Mouse (Mus musculus): Measurements from ENCODE around the gene Lyrm4. TPM values are rescaled to one million over a fixed set of nuclear protein-coding genes. Genes with fewer than 3 reads are reported as not detected.
"Not testable (repeated sequence)": the region's sequence is repeated elsewhere in the genome, so short reads cannot be mapped to it uniquely, and the experiment has no call there.

The Lyrm4 gene
- polyA plus RNA-seq, 1 experiment from 2014 or later, result 43.4 TPM

GRCm38 (mm10) chr13:36018017-36018416 lies 99.3 kb downstream of the Lyrm4 start:
- no peak for DNase-seq (ENCODE audit: low spot score)
- H3K9me3 ChIP-seq (ENCODE audit: control insufficient read depth, low read length), result no peaks in the 10 kb centered on the region
- no peaks in the 10 kb centered on the region for H3K36me3 ChIP-seq (replicated peaks; ENCODE audit: control insufficient read depth, insufficient read depth)
- 90% methylated on average over 2 of the region's 2 CpGs for WGBS
- no peak overlapping the region for H3K4me2 ChIP-seq (replicated peaks)
- H3K9ac ChIP-seq, result no peak overlapping the region
- H3K4me1 ChIP-seq (replicated peaks; ENCODE audit: control insufficient read depth, insufficient read depth, low read length), result peaks cover 18% of the 10 kb centered on the region
- no peak for ATAC-seq (ENCODE audit: low FRiP score)
- no peak overlapping the region for H3K4me3 ChIP-seq (replicated peaks; ENCODE audit: low read length)
- no peak overlapping the region for H3K27ac ChIP-seq
- no peaks in the 10 kb centered on the region for H3K27me3 ChIP-seq (ENCODE audit: control insufficient read depth, insufficient read depth, low read length)

- ATAC-seq (ENCODE audit: low FRiP score) (no peak), DNase-seq (ENCODE audit: low spot score) (no peak)
- 71% methylated on average over 3 of the region's 3 CpGs for WGBS
- Histone ChIP-seq H3K4me2 (replicated peaks) (no peak overlapping the region), H3K27ac (no peak overlapping the region), H3K9me3 (ENCODE audit: control insufficient read depth, low read length) (no peaks in the 10 kb centered on the region), H3K36me3 (replicated peaks; ENCODE audit: control insufficient read depth, insufficient read depth) (no peaks in the 10 kb centered on the region), H3K4me3 (replicated peaks; ENCODE audit: low read length) (no peak overlapping the region), H3K27me3 (ENCODE audit: control insufficient read depth, insufficient read depth, low read length) (no peaks in the 10 kb centered on the region), H3K4me1 (replicated peaks; ENCODE audit: control insufficient read depth, insufficient read depth, low read length) (peaks cover 13% of the 10 kb centered on the region), H3K9ac (no peak overlapping the region)
These were observed 101.7 kb downstream of the Lyrm4 start for GRCm38 (mm10) chr13:36015636-36016035.

- Histone ChIP-seq H3K27ac (no peak overlapping the region), H3K36me3 (replicated peaks; ENCODE audit: control insufficient read depth, insufficient read depth) (no peaks in the 10 kb centered on the region), H3K27me3 (ENCODE audit: control insufficient read depth, insufficient read depth, low read length) (no peaks in the 10 kb centered on the region), H3K4me3 (replicated peaks; ENCODE audit: low read length) (no peak overlapping the region), H3K4me1 (replicated peaks; ENCODE audit: control insufficient read depth, insufficient read depth, low read length) (no peaks in the 10 kb centered on the region), H3K9me3 (ENCODE audit: control insufficient read depth, low read length) (no peaks in the 10 kb centered on the region), H3K9ac (no peak overlapping the region), H3K4me2 (replicated peaks) (no peak overlapping the region)
- no peak for DNase-seq (ENCODE audit: low spot score)
- WGBS, result 93% methylated on average over 2 of the region's 2 CpGs
- ATAC-seq (ENCODE audit: low FRiP score), result no peak
These were observed 107.3 kb downstream of the Lyrm4 start for GRCm38 (mm10) chr13:36009981-36010380.

GRCm38 (mm10) chr13:36000798-36001197 lies 116.5 kb downstream of the Lyrm4 start:
- no peaks in the 10 kb centered on the region for H3K36me3 ChIP-seq (replicated peaks; ENCODE audit: control insufficient read depth, insufficient read depth)
- H3K4me2 ChIP-seq (replicated peaks), result no peak overlapping the region
- no peak overlapping the region for H3K4me3 ChIP-seq (replicated peaks; ENCODE audit: low read length)
- no peaks in the 10 kb centered on the region for H3K9me3 ChIP-seq (ENCODE audit: control insufficient read depth, low read length)
- DNase-seq (ENCODE audit: low spot score), result no peak
- H3K27ac ChIP-seq, result no peak overlapping the region
- no peaks in the 10 kb centered on the region for H3K4me1 ChIP-seq (replicated peaks; ENCODE audit: control insufficient read depth, insufficient read depth, low read length)
- 91% methylated on average over 1 of the region's 1 CpGs for WGBS
- no peaks in the 10 kb centered on the region for H3K27me3 ChIP-seq (ENCODE audit: control insufficient read depth, insufficient read depth, low read length)
- no peak for ATAC-seq (ENCODE audit: low FRiP score)
- no peak overlapping the region for H3K9ac ChIP-seq

- Histone ChIP-seq H3K27ac (no peak overlapping the region), H3K9ac (no peak overlapping the region), H3K4me1 (replicated peaks; ENCODE audit: control insufficient read depth, insufficient read depth, low read length) (no peaks in the 10 kb centered on the region), H3K36me3 (replicated peaks; ENCODE audit: control insufficient read depth, insufficient read depth) (no peaks in the 10 kb centered on the region), H3K4me3 (replicated peaks; ENCODE audit: low read length) (no peak overlapping the region), H3K4me2 (replicated peaks) (no peak overlapping the region), H3K27me3 (ENCODE audit: control insufficient read depth, insufficient read depth, low read length) (no peaks in the 10 kb centered on the region), H3K9me3 (ENCODE audit: control insufficient read depth, low read length) (no peaks in the 10 kb centered on the region)
- 94% methylated on average over 4 of the region's 4 CpGs for WGBS
- no peak for DNase-seq (ENCODE audit: low spot score)
- ATAC-seq (ENCODE audit: low FRiP score), result no peak
These were observed 119.7 kb downstream of the Lyrm4 start for GRCm38 (mm10) chr13:35997606-35998005.

- no peak for ATAC-seq (ENCODE audit: low FRiP score)
- Histone ChIP-seq H3K9ac (no peak overlapping the region), H3K4me2 (replicated peaks) (no peak overlapping the region), H3K36me3 (replicated peaks; ENCODE audit: control insufficient read depth, insufficient read depth) (no peaks in the 10 kb centered on the region), H3K27me3 (ENCODE audit: control insufficient read depth, insufficient read depth, low read length) (no peaks in the 10 kb centered on the region), H3K9me3 (ENCODE audit: control insufficient read depth, low read length) (no peaks in the 10 kb centered on the region), H3K4me3 (replicated peaks; ENCODE audit: low read length) (no peak overlapping the region), H3K27ac (no peak overlapping the region), H3K4me1 (replicated peaks; ENCODE audit: control insufficient read depth, insufficient read depth, low read length) (no peaks in the 10 kb centered on the region)
- no peak for DNase-seq (ENCODE audit: low spot score)
- WGBS, result 39% methylated on average over 2 of the region's 2 CpGs
These were observed 121.5 kb downstream of the Lyrm4 start for GRCm38 (mm10) chr13:35995696-35996426.

GRCm38 (mm10) chr13:35995231-35995630 lies 122.1 kb downstream of the Lyrm4 start:
- 57% methylated on average over 3 of the region's 3 CpGs for WGBS
- DNase-seq (ENCODE audit: low spot score), result no peak
- no peak overlapping the region for H3K4me2 ChIP-seq (replicated peaks)
- no peak overlapping the region for H3K27ac ChIP-seq
- no peak overlapping the region for H3K4me3 ChIP-seq (replicated peaks; ENCODE audit: low read length)
- H3K9ac ChIP-seq, result no peak overlapping the region
- no peaks in the 10 kb centered on the region for H3K9me3 ChIP-seq (ENCODE audit: control insufficient read depth, low read length)
- H3K36me3 ChIP-seq (replicated peaks; ENCODE audit: control insufficient read depth, insufficient read depth), result no peaks in the 10 kb centered on the region
- H3K4me1 ChIP-seq (replicated peaks; ENCODE audit: control insufficient read depth, insufficient read depth, low read length), result no peaks in the 10 kb centered on the region
- ATAC-seq (ENCODE audit: low FRiP score), result no peak
- H3K27me3 ChIP-seq (ENCODE audit: control insufficient read depth, insufficient read depth, low read length), result no peaks in the 10 kb centered on the region

GRCm38 (mm10) chr13:35994067-35994466 lies 123.3 kb downstream of the Lyrm4 start:
- Histone ChIP-seq H3K27ac (no peak overlapping the region), H3K4me1 (replicated peaks; ENCODE audit: control insufficient read depth, insufficient read depth, low read length) (no peaks in the 10 kb centered on the region), H3K9ac (no peak overlapping the region), H3K4me2 (replicated peaks) (no peak overlapping the region), H3K27me3 (ENCODE audit: control insufficient read depth, insufficient read depth, low read length) (no peaks in the 10 kb centered on the region), H3K9me3 (ENCODE audit: control insufficient read depth, low read length) (no peaks in the 10 kb centered on the region), H3K36me3 (replicated peaks; ENCODE audit: control insufficient read depth, insufficient read depth) (no peaks in the 10 kb centered on the region), H3K4me3 (replicated peaks; ENCODE audit: low read length) (no peak overlapping the region)
- 79% methylated on average over 8 of the region's 8 CpGs for WGBS
- ATAC-seq (ENCODE audit: low FRiP score) (no peak), DNase-seq (ENCODE audit: low spot score) (no peak)

GRCm38 (mm10) chr13:35991185-35991584 lies 126.1 kb downstream of the Lyrm4 start:
- H3K4me1 ChIP-seq (replicated peaks; ENCODE audit: control insufficient read depth, insufficient read depth, low read length); DNase-seq (ENCODE audit: low spot score); H3K27me3 ChIP-seq (ENCODE audit: control insufficient read depth, insufficient read depth, low read length); H3K36me3 ChIP-seq (replicated peaks; ENCODE audit: control insufficient read depth, insufficient read depth); H3K9me3 ChIP-seq (ENCODE audit: control insufficient read depth, low read length); H3K9ac ChIP-seq; ATAC-seq (ENCODE audit: low FRiP score); H3K4me2 ChIP-seq (replicated peaks); H3K27ac ChIP-seq; H3K4me3 ChIP-seq (replicated peaks; ENCODE audit: low read length): not testable (repeated sequence)
- 97% methylated on average over 19 of the region's 21 CpGs for WGBS

GRCm38 (mm10) chr13:35989329-35989728 lies 128.0 kb downstream of the Lyrm4 start:
- no peak for DNase-seq (ENCODE audit: low spot score)
- no peak overlapping the region for H3K27ac ChIP-seq

More at GRCm38 (mm10) chr13:35989329-35989728, 128.0 kb downstream of the Lyrm4 start:
- H3K4me2 ChIP-seq (replicated peaks), result no peak overlapping the region
- H3K9me3 ChIP-seq (ENCODE audit: control insufficient read depth, low read length), result no peaks in the 10 kb centered on the region
- 79% methylated on average over 3 of the region's 3 CpGs for WGBS
- ATAC-seq (ENCODE audit: low FRiP score), result no peak
- 0 out of 2 replicates have a peak, but pooled peaks cover 5% of the 10 kb centered on the region for H3K4me1 ChIP-seq (replicated peaks; ENCODE audit: control insufficient read depth, insufficient read depth, low read length)
- no peak overlapping the region for H3K4me3 ChIP-seq (replicated peaks; ENCODE audit: low read length)
- no peaks in the 10 kb centered on the region for H3K36me3 ChIP-seq (replicated peaks; ENCODE audit: control insufficient read depth, insufficient read depth)
- H3K9ac ChIP-seq, result no peak overlapping the region
- H3K27me3 ChIP-seq (ENCODE audit: control insufficient read depth, insufficient read depth, low read length), result no peaks in the 10 kb centered on the region
